Mouse (Mus musculus) lung, postnatal 4 days (tissue): ENCODE results near the gene Lrrc29.

Source experiments
- DNase-seq, 2 experiments: peaks; one replicate each; pipeline ENCODE4 v3.0.0; 2021

Gene Lrrc29

DNA sequence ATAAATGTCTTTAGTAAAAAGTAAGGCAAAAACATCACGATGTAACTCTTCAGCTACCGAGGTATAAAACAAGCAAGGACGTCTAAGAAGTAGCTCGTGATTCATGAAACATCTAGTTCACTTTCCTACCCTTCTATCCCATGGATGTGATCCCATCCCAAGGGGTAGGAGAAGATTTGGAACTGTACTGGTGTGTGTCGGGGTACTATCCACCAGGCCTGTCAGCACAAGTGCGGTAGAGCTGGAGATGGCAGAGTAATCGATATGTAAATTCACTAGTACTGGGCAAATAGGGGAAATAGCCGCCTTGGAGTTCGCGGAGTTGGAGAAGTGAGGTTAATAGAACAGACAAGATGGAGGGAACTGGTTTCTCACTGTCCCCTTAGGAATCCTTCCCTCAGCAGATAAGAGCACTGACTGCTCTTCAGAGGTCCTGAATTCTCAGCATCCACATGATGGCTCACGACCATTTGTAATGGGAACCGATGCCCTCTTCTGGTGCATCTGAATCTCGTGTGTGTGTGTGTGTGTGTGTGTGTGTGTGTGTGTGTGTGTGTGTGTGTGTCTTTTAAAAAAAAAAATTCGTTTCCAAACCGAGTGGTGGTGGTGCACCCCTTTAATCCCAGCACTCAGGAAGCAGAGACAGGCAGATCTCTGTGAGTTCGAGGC is 62.7 kb downstream of the Lrrc29 start:
- no peak for DNase-seq
